Mouse (Mus musculus): ENCODE data around the gene Rufy4.

DNA sequence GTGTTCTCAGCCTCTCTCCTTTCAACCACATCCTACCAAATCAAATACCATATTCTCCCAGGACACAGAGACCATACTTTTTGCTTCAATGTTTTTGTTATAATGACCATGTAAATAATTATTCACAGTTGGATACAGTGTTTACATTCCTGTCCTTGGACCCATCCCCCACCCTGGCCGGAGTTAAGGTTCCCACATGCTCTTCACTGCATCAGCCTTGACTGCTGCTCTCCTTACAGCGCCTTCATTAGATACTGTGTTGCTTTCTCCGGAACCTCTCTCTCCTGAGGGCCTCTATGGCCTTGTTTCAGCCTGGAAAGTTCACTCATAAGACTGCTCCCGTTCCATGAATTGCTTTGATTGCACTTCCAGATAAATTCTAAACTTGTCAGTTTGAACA is 50.4 kb downstream of the Rufy4 start:
- no peak for TF ChIP-seq CTCF (IDR thresholded peaks at IDR 0.05; ENCODE audit: low read depth)
- TF ChIP-seq EP300 (IDR thresholded peaks at IDR 0.05; ENCODE audit: low read depth), result no peak

Measured in liver, postnatal 0 days (tissue).